Mouse (Mus musculus) lung, embryonic 14.5 days (tissue): ENCODE measurements around the gene Rpl5. TPM values are rescaled to one million over a fixed set of nuclear protein-coding genes. Genes with fewer than 3 reads are reported as not detected.
"Not testable (repeated sequence)": the region's sequence is repeated elsewhere in the genome, so short reads cannot be mapped to it uniquely, and the experiment has no call there.

Source experiments
- ATAC-seq: fragments of 200-750 bp; cut with Nextera tagmentation; 2 replicates; pipeline ENCODE4 v1.8.0; 2017; ENCODE audit warnings: mild to moderate bottlenecking, moderate TSS enrichment, moderate library complexity; ENCODE audit not compliant: insufficient read depth
- DNase-seq: peaks from one replicate; pipeline ENCODE4 v3.0.0-alpha.2; 2015
- H3K27ac ChIP-seq: fragments of 300-500 bp; sonication (generic); 2 replicates; pipeline ENCODE4 v1.5.1; 2014; ENCODE audit warnings: low read depth, mild to moderate bottlenecking, moderate library complexity
- H3K27me3 ChIP-seq: fragments of 300-500 bp; sonication (generic); 2 replicates; pipeline ENCODE4 v1.6.1; 2014; ENCODE audit warnings: low read length, control low read depth; ENCODE audit not compliant: insufficient read depth
- H3K36me3 ChIP-seq: fragments of 300-500 bp; sonication (generic); 2 replicates; pipeline ENCODE4 v1.6.1; 2014; ENCODE audit warnings: control low read depth; ENCODE audit not compliant: insufficient read depth
- H3K4me1 ChIP-seq: fragments of 300-500 bp; sonication (generic); 2 replicates; pipeline ENCODE4 v1.6.1; 2014; ENCODE audit warnings: antibody characterized with exemption, control low read depth; ENCODE audit not compliant: insufficient read depth
- H3K4me2 ChIP-seq: fragments of 300-500 bp; sonication (generic); 2 replicates; pipeline ENCODE4 v1.6.1; 2014; ENCODE audit warnings: mild to moderate bottlenecking
- H3K4me3 ChIP-seq: fragments of 300-500 bp; sonication (generic); 2 replicates; pipeline ENCODE4 v1.5.1; 2014; ENCODE audit warnings: low read depth, low read length
- H3K9ac ChIP-seq: fragments of 300-500 bp; sonication (generic); 2 replicates; pipeline ENCODE4 v1.6.1; 2014
- H3K9me3 ChIP-seq: fragments of 300-500 bp; sonication (generic); 2 replicates; pipeline ENCODE4 v1.6.1; 2016; ENCODE audit warnings: low read depth, low read length, control low read depth
- CTCF ChIP-seq: IDR thresholded peaks from 2 replicates; pipeline ENCODE4 v1.5.1; 2016; ENCODE audit warnings: antibody characterized with exemption, low read depth
- WGBS: fragments of 180-500 bp; shearing (Covaris S2); extraction: QIAGEN DNeasy Blood & Tissue Kit; methylation state at CpG from one replicate; pipeline ENCODE4 v1.1.7; 2014; 5-methylcytosine and 5-hydroxymethylcytosine counted together
- polyA plus RNA-seq: library from polyadenylated mRNA; unstranded; fragments of >200 nt; fragmentation: Nextera tagmentation; extraction: Ambion mirVana; gene quantifications from 2 replicates; pipeline ENCODE4 v1.2.1, GENCODE M21; 2014

Gene Rpl5
- polyA plus RNA-seq, 1 experiment from 2014 or later: 75.7 TPM

GRCm38 (mm10) chr5:107933202-107933974 is 33.1 kb downstream of the Rpl5 start:
- H3K4me3 ChIP-seq: no peak overlapping the region
- no peaks in the 10 kb centered on the region for H3K27me3 ChIP-seq
- no peak for TF ChIP-seq CTCF
- no peaks in the 10 kb centered on the region for H3K9me3 ChIP-seq
- no peak overlapping the region for H3K4me2 ChIP-seq
- H3K36me3 ChIP-seq: no peaks in the 10 kb centered on the region
- ATAC-seq (peak; percentile 58; the same call in 1 of the 2 replicates), DNase-seq (no peak)
- no peak overlapping the region for H3K9ac ChIP-seq
- 58% methylated on average over 4 of the region's 4 CpGs for WGBS
- no peak overlapping the region for H3K27ac ChIP-seq
- H3K4me1 ChIP-seq: no peaks in the 10 kb centered on the region

GRCm38 (mm10) chr5:107934770-107935543 is 34.7 kb downstream of the Rpl5 start:
- Histone ChIP-seq H3K27me3 (no peaks in the 10 kb centered on the region), H3K9ac (no peak overlapping the region), H3K36me3 (no peaks in the 10 kb centered on the region), H3K4me3 (no peak overlapping the region), H3K4me1 (no peaks in the 10 kb centered on the region), H3K9me3 (no peaks in the 10 kb centered on the region), H3K27ac (no peak overlapping the region), H3K4me2 (no peak overlapping the region)
- WGBS: 81% methylated on average over 10 of the region's 10 CpGs
- DNase-seq (no peak), ATAC-seq (no peak)
- no peak for TF ChIP-seq CTCF

- no peak for ATAC-seq
- H3K9me3 ChIP-seq: no peaks in the 10 kb centered on the region
- no peak for TF ChIP-seq CTCF
- H3K4me2 ChIP-seq: no peak overlapping the region
- 85% methylated on average over 10 of the region's 10 CpGs for WGBS
- H3K9ac ChIP-seq: no peak overlapping the region
- no peak for DNase-seq
- no peak overlapping the region for H3K27ac ChIP-seq
- no peaks in the 10 kb centered on the region for H3K27me3 ChIP-seq
- no peak overlapping the region for H3K4me3 ChIP-seq
- H3K36me3 ChIP-seq: no peaks in the 10 kb centered on the region
- H3K4me1 ChIP-seq: no peaks in the 10 kb centered on the region
Observed at GRCm38 (mm10) chr5:107936625-107937389, 36.5 kb downstream of the Rpl5 start.

GRCm38 (mm10) chr5:107938483-107938882 is 38.2 kb downstream of the Rpl5 start:
- H3K27me3 ChIP-seq, H3K27ac ChIP-seq, DNase-seq, ATAC-seq, H3K4me2 ChIP-seq, H3K36me3 ChIP-seq, H3K9me3 ChIP-seq, H3K4me3 ChIP-seq, H3K4me1 ChIP-seq, H3K9ac ChIP-seq: not testable (repeated sequence)
- WGBS: 57% methylated on average over 1 of the region's 1 CpGs

GRCm38 (mm10) chr5:107938886-107939285 is 38.6 kb downstream of the Rpl5 start:
- Histone ChIP-seq H3K9me3 (no peaks in the 10 kb centered on the region), H3K27ac (no peak overlapping the region), H3K4me2 (no peak overlapping the region), H3K9ac (no peak overlapping the region), H3K27me3 (no peaks in the 10 kb centered on the region), H3K4me1 (no peaks in the 10 kb centered on the region), H3K4me3 (no peak overlapping the region), H3K36me3 (no peaks in the 10 kb centered on the region)
- 85% methylated on average over 2 of the region's 2 CpGs for WGBS
- no peak for ATAC-seq
- DNase-seq: no peak
- no peak for TF ChIP-seq CTCF

- Histone ChIP-seq H3K4me3 (no peak overlapping the region), H3K4me2 (no peak overlapping the region), H3K36me3 (no peaks in the 10 kb centered on the region), H3K27me3 (no peaks in the 10 kb centered on the region), H3K27ac (no peak overlapping the region), H3K4me1 (no peaks in the 10 kb centered on the region), H3K9ac (no peak overlapping the region), H3K9me3 (no peaks in the 10 kb centered on the region)
- no peak for TF ChIP-seq CTCF
- DNase-seq (no peak), ATAC-seq (no peak)
- 70% methylated on average over 3 of the region's 3 CpGs for WGBS
Observed at GRCm38 (mm10) chr5:107939701-107940100, 39.4 kb downstream of the Rpl5 start.

- Histone ChIP-seq H3K4me1 (no peaks in the 10 kb centered on the region), H3K4me2 (no peak overlapping the region), H3K4me3 (no peak overlapping the region), H3K36me3 (no peaks in the 10 kb centered on the region), H3K9ac (no peak overlapping the region), H3K27me3 (no peaks in the 10 kb centered on the region), H3K9me3 (no peaks in the 10 kb centered on the region), H3K27ac (no peak overlapping the region)
- no peak for TF ChIP-seq CTCF
- DNase-seq (peak; percentile 64), ATAC-seq (peak; percentile 81; the same call in 1 of the 2 replicates)
- WGBS: 31% methylated on average over 6 of the region's 6 CpGs
Observed at GRCm38 (mm10) chr5:107941222-107941621, 40.9 kb downstream of the Rpl5 start.
